Mouse (Mus musculus) liver, postnatal 0 days (tissue): ENCODE results near the gene Olfr101.

Experiments
- CTCF ChIP-seq: sonication (generic); IDR thresholded peaks from 2 replicates; pipeline ENCODE4 v1.5.1; 2016; ENCODE audit warnings: antibody characterized with exemption, low read depth
- EP300 ChIP-seq: IDR thresholded peaks from 2 replicates; pipeline ENCODE4 v1.6.1; 2016; ENCODE audit warnings: antibody characterized with exemption, low read depth, mild to moderate bottlenecking

- TF ChIP-seq EP300 (no peak), CTCF (no peak)
Observed at GRCm38 (mm10) chr17:37270702-37271092, 33.4 kb downstream of the Olfr101 start.
